Mouse (Mus musculus) heart, postnatal 14 days (tissue): ENCODE measurements around the gene Cnnm3. TPM values are rescaled to one million over a fixed set of nuclear protein-coding genes. Genes with fewer than 3 reads are reported as not detected.

ENCODE experiments used
- DNase-seq, 2 experiments: peaks; one replicate each; pipeline ENCODE4 v3.0.0; 2021 to 2022
- intact Hi-C: fragments of 180-260 bp; cut with DNase I; formaldehyde crosslinking; loops from one replicate; pipeline ENCODE4 v1.15.1; 2025
- microRNA-seq, 2 experiments: library from miRNA; unstranded; fragments of <30 nt; microRNA quantifications; one replicate each; pipeline ENCODE4 v1.2.0; 2021 to 2022
- total RNA-seq, 2 experiments: library from RNA; stranded (reverse); gene quantifications; 2 replicates each; pipeline ENCODE4 v1.2.3; 2021

Gene Cnnm3
- total RNA-seq, 2 experiments from 2014 or later, result 12.9 to 15.6 TPM

DNA sequence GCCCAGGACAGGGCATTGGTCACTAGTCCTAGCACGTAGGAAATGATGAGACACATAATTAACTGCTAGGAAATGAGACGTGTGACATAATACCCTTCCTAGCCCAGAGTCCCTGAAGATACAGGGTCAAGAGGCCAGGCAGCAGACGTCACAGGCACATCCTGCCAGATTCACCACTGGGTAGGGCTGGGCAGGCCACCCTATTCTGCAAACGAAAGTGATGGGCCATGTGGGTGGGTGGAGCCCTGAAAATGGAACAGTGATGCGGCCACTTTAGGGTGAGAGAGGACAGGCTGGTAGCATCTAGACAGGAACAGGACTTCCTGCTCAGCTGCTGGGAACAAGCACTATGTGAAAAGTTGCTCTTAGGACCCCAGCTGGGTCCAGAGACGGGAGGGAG lies 60.0 kb downstream of the Cnnm3 start:
- intact Hi-C loops, result no loop called here
- peak; percentile 54 to 56 for DNase-seq

DNA sequence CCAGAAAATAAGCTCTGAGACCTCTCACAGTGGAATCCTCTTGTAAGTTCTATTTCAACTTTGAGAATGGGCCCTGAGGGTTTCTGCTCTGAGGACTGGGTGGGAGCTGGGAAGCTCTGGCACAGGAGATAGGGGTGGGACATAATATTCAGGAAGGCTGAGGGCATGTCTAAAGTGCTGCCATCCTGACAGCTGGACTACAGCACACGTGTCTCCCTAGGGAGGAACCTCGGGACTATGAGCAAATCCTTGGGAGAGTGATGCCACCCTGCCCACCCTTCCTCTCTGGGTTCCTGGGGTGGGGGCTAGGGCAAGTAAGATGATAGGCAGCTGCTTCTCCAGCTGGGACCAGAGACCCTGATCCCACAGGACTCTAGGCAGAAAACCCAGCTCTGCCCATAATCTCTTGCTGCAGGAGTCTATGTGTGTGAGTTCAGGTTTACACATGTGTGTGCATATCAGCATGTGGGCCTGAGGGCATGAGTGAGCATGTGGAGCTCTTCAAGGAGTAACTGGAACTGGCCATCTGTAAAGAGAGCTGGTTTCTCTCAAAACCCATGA lies 60.6 kb downstream of the Cnnm3 start:
- DNase-seq, result no peak
- intact Hi-C loops, result no loop called here

DNA sequence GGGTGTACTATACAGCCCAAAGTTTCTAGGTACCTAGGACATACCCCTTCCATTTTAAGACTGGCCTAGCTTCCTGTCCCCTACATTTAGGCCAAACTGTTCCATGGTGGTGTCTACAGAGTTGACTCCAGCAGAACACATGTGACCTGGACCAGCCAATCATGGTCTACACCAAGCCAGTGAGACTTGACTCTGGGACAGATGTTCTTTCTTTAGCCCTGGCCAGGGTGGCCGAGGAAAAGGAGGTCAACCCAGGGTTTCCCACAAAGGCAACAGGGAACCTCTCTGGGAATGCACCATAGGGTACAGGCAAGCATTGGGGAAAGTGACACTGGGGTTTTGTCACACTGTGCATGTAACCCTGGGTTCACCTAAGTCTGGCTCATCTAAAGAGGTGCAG lies 61.0 kb downstream of the Cnnm3 start:
- intact Hi-C loops, result no loop called here
- peak in 1 of 2 experiments; percentile 51 for DNase-seq

DNA sequence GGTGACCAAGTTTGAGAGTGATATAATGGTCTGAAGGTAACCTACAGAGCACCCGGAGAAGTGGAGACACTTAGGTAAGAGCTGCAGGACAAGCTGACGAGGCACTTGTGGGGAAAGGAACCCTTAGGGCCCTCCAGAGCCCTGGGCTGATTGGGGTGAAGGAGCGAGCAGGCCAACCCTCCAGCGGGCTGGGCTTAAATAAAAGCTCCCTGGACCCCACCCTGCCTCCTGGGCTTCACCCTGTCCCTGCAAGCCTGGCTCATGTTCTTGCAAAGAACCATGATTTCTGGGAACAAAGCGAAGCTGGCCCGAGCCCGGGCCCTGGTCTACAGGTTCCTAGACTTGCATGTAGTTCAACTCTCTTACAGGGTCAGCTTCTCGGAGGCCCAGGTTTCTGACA lies 61.9 kb downstream of the Cnnm3 start:
- intact Hi-C loops, result no loop called here
- peak in 1 of 2 experiments; percentile 21 for DNase-seq

DNA sequence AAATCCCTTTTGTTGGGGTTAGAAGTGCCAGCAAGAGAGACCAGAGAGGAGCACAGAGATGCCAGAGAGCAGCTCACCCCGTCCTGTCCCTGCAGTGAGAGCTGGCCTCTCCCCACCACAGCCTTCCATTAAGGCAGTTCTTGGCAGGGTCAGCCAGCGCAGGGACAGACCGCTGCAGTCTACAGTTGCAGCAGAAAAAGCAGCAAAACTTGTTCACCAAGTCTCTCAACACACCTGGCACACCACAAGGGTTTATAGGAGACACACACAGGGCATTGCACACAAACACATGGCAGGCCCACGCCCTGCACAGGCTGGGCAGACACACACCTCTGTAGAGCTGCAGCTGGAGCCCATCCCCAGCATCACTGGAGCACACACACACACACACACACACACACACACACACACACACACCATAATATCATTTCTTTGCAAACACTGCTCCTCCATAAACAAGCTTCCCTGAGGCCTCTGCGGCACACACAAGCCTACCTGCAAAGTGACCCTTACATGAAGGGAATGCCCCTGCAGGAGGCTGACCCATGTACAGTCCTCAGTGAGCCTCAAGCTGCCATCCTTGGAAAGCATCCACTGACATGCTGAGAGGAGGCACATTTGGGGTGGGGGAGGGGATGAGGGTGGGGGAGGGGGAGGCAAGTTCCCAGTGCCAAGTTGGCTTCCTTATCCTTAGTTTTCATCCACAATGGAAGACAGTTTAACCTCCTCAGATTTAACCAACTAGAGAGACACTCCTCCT lies 62.7 kb downstream of the Cnnm3 start:
- intact Hi-C loops, result no loop called here

DNA sequence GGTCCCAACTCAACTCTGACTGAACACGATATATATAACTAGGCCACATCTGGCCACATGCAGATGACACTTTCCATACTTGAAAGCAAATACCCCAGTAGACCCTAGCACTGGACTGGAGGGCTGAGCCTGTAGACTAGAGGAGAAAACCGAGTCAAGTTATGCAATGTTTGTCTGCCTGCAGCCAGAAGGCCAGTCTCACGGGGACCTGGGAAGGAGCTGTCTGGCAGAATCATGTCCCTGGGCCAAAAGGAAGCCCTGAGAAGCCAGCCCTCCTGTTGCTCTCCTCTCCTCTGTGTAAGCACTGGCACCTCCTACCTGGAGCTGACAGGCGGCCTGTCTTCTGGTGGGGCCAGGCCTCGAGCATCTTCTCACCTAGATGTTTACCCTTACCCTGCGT lies 63.7 kb downstream of the Cnnm3 start:
- intact Hi-C loops, result no loop called here
- DNase-seq, result no peak

More for the DNA sequence above, 62.7 kb downstream of the Cnnm3 start:
- no peak for DNase-seq

DNA sequence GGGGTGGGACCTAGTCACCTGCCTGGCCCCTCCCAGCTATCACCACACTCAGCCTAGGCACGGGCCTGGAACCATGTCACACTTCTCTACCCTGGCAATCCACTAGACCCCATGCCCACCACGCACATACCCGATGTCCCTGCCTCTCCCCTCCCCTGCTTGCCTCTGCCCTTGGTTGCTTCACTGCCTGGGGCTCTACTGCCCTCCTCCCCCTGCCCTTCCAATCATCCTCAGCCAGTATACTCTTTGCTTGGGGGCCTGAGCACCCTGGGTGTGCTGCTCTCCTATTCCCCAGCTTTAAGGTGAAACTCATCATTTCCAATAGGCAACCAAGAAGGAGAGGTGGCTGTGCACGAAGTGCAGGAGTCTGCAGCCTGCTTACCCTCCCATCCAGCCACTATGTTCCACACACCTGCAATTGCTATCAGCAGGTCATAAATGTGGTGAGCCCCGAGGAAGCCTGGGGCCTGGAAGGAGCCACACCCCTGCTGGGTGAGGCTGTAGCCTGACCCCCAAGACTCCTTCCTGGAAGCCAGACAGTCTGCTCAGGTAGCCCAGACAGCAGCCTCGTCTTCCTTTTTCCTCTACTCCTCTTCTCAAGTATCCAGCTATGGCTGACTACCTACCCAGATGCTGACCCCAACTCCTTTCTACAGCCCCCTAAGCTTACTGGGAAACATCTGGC lies 65.5 kb downstream of the Cnnm3 start:
- DNase-seq, result no peak
- intact Hi-C loops, result no loop called here

Small RNA genes within 50 kb of the gene (microRNA-seq; reads per million reads assigned to microRNA genes)
- 0 reads per million in 2 experiments for gene Gm47280

Other genes with a start within 250 kb of the Cnnm3 start
- gene Neurl3, start 237.2 kb upstream of the Cnnm3 start, total RNA-seq, result 1 to 10 TPM; 2.6 to 2.9 TPM
- 10 to 100 TPM in 1 of 2 experiments, 1 to 10 TPM in 1; 9.1 to 11.4 TPM for gene Arid5a, start 204.1 kb upstream of the Cnnm3 start, total RNA-seq
- 10 to 100 TPM; 58.8 to 60.5 TPM for gene Kansl3, start 142.7 kb upstream of the Cnnm3 start, total RNA-seq
- not detected for gene Fer1l5, start 139.6 kb upstream of the Cnnm3 start, total RNA-seq
- gene Lman2l, start 66.6 kb upstream of the Cnnm3 start, total RNA-seq, result 10 to 100 TPM; 19.9 to 20.8 TPM
- gene Cnnm4, start 40.2 kb upstream of the Cnnm3 start, total RNA-seq, result 1 to 10 TPM; 3.4 to 4.1 TPM
- 100 to 1,000 TPM; 101 to 170 TPM for gene Ankrd23, start 25.0 kb downstream of the Cnnm3 start, total RNA-seq
- gene Gm42417, start 27.6 kb downstream of the Cnnm3 start, total RNA-seq, result 10 to 100 TPM; 52.6 to 94.6 TPM
- 10 to 100 TPM; 10.4 to 11.9 TPM for gene Ankrd39, start 35.6 kb downstream of the Cnnm3 start, total RNA-seq
- 10 to 100 TPM; 19.4 to 20.0 TPM for gene Sema4c, start 46.5 kb downstream of the Cnnm3 start, total RNA-seq
- under 1 TPM; 0.67 to 0.73 TPM for gene Fam178b, start 171.3 kb downstream of the Cnnm3 start, total RNA-seq
- gene Cox5b, start 179.6 kb downstream of the Cnnm3 start, total RNA-seq, result 1,000 to 10,000 TPM; 2,156 to 2,164 TPM
- not detected for gene 4933424G06Rik, start 198.3 kb downstream of the Cnnm3 start, total RNA-seq
- gene Actr1b, start 202.6 kb downstream of the Cnnm3 start, total RNA-seq, result 100 to 1,000 TPM; 106 TPM
- 1 to 10 TPM in 1 of 2 experiments, under 1 TPM in 1; 0.22 to 3.3 TPM for gene Zap70, start 249.9 kb downstream of the Cnnm3 start, total RNA-seq